Mouse (Mus musculus) common myeloid progenitor, adult 5-6 weeks (primary cell): ENCODE results near the gene Cep89. TPM values are rescaled to one million over a fixed set of nuclear protein-coding genes. Genes with fewer than 3 reads are reported as not detected.

Source experiments
- ATAC-seq: replicated peaks from 2 replicates; pipeline ENCODE4 v1.8.0; 2016; ENCODE audit warnings: low read depth, mild to moderate bottlenecking, moderate TSS enrichment, inconsistent platforms; ENCODE audit not compliant: poor library complexity, severe bottlenecking
- total RNA-seq: library from RNA; stranded (forward); fragments of 200-1000, 187-1606 nt; gene quantifications from 2 replicates; pipeline ENCODE4 v1.2.3, GENCODE M21; 2017

Gene Cep89
- total RNA-seq, 1 experiment from 2014 or later: 10.6 TPM

DNA sequence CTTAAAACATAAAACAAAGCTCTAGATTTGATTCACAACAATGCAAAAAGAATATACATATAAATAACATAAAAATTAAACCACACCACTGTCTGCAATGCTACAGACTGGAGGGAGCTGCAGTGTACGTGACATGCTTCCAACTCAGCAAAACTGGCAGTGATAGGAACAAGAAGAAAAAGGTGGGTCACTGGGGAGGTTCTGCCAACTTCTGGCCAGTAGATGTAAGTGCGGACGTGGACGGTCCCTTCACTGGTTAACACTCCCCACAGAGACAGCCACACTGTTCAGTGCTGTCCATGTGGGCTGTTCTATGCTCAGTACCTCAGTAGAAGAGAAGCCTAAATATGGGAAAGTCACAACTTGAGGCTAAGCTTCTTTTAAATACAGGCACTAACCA is 74.0 kb downstream of the Cep89 start:
- 0 out of 2 replicates have a peak, but pooled peaks have one; percentile 22 for ATAC-seq

DNA sequence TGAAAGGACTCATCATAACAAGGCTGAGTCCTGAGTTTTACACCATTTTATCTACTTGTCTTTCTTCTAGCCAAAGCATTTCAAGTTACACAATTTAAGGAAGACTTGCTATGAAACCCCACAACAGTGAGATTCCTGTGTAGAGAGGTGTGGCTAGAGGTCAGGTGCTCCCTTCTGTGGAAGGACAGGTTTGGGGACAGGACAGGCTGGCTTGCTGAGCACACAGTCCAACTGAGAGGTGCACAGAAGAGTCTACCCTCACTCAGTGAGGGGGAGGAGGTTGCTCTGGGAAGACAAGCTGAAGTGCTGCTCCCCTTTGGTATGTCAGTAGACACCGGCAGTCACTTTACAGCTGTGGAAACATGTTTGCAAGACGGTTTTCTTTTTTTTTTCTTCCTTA is 79.6 kb downstream of the Cep89 start:
- ATAC-seq: no peak

DNA sequence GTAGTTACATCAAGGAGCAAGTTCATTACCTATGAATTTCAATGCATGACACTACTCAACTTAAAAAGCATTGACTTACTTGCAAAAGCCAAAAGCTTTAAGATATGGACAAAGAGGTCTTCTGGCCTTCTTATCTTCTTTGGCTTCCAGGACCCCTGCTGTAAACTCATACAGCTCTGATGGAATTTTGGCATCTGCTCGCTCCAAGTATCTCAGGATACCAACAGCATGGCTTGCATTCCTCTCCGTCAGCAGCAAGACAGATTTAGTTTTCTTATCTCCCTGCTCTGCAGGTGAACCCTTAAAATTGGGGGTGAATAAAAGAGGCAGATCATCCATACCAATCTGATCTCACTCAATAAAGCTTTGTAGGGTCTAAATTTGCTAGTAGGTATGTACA is 88.3 kb downstream of the Cep89 start:
- no peak for ATAC-seq

DNA sequence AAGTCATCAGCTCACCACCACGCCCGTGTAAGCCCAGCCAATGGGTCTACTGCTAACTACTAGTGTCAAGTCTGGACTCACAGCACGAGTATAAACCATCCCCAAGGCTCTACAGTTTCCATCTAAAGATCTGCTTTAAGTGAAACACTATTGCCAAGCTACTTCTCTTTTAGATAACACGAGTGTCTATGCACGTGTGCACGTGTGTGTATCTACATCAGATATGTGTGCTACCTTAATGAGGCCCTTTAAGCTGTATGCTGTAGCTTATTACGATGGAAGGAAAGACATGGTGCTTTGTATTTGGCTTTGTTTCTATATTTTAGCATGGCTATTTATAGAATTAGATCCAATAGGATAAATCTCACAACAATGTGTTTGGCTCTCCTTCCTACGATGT is 89.7 kb downstream of the Cep89 start:
- ATAC-seq: no peak

Other genes starting within 250 kb of the Cep89 start
- gene Slc7a10, start 210.7 kb upstream of the Cep89 start, total RNA-seq: not detected in 2 replicates
- gene Lrp3, start 181.5 kb upstream of the Cep89 start, total RNA-seq: 0.14 TPM in 1 of 2 replicates, not detected in the other
- 16.6 and 19.0 TPM in 2 replicates for gene Gpatch1, start 78.6 kb upstream of the Cep89 start, total RNA-seq
- 0.46 TPM in 1 of 2 replicates, not detected in the other for gene Rhpn2, start 62.9 kb upstream of the Cep89 start, total RNA-seq
- gene Faap24, start 199 bp upstream of the Cep89 start, total RNA-seq: 12.1 and 12.5 TPM in 2 replicates
- not detected in 2 replicates for gene Slc7a9, start 51.8 kb downstream of the Cep89 start, total RNA-seq
- gene Tdrd12, start 140.7 kb downstream of the Cep89 start, total RNA-seq: not detected in 2 replicates
- gene Nudt19, start 159.3 kb downstream of the Cep89 start, total RNA-seq: 50.9 and 53.3 TPM in 2 replicates
- gene Rgs9bp, start 188.5 kb downstream of the Cep89 start, total RNA-seq: 1.4 and 2.1 TPM in 2 replicates
- gene Ankrd27, start 189.2 kb downstream of the Cep89 start, total RNA-seq: 42.0 and 50.0 TPM in 2 replicates